Mouse (Mus musculus) cortical plate, adult 2 months (tissue): ENCODE data around the gene Flywch1.

Experiments
- CTCF ChIP-seq: fragments of 200-500 bp; IDR thresholded peaks from 2 replicates; pipeline ENCODE4 v1.5.1; 2011; ENCODE audit warnings: mild to moderate bottlenecking, control low read depth, low read length; ENCODE audit not compliant: insufficient read depth; ENCODE audit errors: extremely low read depth
- POLR2A ChIP-seq: fragments of 200-500 bp; IDR thresholded peaks from 2 replicates; pipeline ENCODE4 v1.6.1; 2011; ENCODE audit warnings: mild to moderate bottlenecking, low read length, control low read depth; ENCODE audit not compliant: insufficient read depth; ENCODE audit errors: extremely low read depth

GRCm38 (mm10) chr17:23758801-23759200, 12.6 kb downstream of the Flywch1 start:
- TF ChIP-seq CTCF (no peak), POLR2A (no peak)
